Mouse (Mus musculus): ENCODE measurements around the gene Egfl6. TPM values are rescaled to one million over a fixed set of nuclear protein-coding genes. Genes with fewer than 3 reads are reported as not detected.
"Not testable (repeated sequence)": the region's sequence is repeated elsewhere in the genome, so short reads cannot be mapped to it uniquely, and the experiment has no call there.

Gene Egfl6
- polyA plus RNA-seq, 1 experiment: 1.5 TPM

DNA sequence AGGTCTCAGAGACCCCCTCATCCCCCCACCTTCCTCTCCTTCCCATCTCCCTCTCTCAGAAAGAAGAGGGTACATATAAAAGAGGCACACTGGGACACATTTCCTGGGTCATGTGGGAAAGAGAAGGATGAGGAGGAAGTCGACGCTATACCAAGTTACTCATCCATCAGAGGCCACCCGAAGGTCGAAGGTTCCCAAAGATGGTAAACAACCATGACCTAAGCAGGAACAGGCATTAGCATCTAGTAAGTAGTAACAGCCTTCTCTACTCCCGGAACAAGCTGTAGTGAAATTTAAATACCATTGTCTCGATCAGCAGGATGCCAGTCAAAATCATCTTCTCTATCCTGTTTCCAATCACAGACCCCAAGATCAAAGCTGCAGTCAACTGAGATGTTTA, 53.8 kb downstream of the Egfl6 start:
- Histone ChIP-seq H3K4me1 (ENCODE audit: control insufficient read depth, insufficient read depth, low read length) (no peaks in the 10 kb centered on the region), H3K27ac (ENCODE audit: control insufficient read depth, insufficient read depth, low read depth, low read length, poor library complexity) (no peak overlapping the region), H3K4me3 (replicated peaks; ENCODE audit: control insufficient read depth, low read depth, low read length) (no peak overlapping the region)
- WGBS: 62% methylated on average over 6 of the region's 6 CpGs
- TF ChIP-seq POLR2A (IDR thresholded peaks at IDR 0.05; ENCODE audit: borderline replicate concordance, control insufficient read depth, low read depth, low read length) (no peak), CTCF (IDR thresholded peaks at IDR 0.05; ENCODE audit: control insufficient read depth, insufficient read depth, low read length) (no peak)

DNA sequence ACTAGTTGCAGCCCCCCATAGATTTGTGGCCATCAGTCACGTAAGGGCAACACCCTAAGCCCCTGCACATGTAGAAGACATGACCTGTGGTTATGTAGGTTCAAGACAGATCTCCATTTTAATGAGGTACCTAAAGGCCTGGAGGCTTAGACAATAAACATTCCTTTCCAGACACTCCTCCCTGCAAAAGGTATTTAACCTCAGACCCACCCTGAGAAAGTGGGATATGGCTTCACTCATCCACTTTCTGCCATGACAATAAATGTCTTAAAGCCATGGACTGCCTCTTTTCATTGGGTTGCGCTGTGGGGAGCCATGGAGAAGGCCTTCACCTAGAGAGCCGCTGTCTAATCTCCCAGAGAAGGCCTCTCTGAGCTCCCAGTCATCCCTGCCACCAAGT, 57.4 kb downstream of the Egfl6 start:
- 87% methylated on average over 3 of the region's 3 CpGs for WGBS
- H3K4me1 ChIP-seq (ENCODE audit: control insufficient read depth, insufficient read depth, low read length): no peaks in the 10 kb centered on the region
- TF ChIP-seq CTCF (IDR thresholded peaks at IDR 0.05; ENCODE audit: control insufficient read depth, insufficient read depth, low read length): no peak
- TF ChIP-seq POLR2A (IDR thresholded peaks at IDR 0.05; ENCODE audit: borderline replicate concordance, control insufficient read depth, low read depth, low read length): no peak
- no peak overlapping the region for H3K4me3 ChIP-seq (replicated peaks; ENCODE audit: control insufficient read depth, low read depth, low read length)
- no peak overlapping the region for H3K27ac ChIP-seq (ENCODE audit: control insufficient read depth, insufficient read depth, low read depth, low read length, poor library complexity)

GRCm38 (mm10) chrX:166525637-166526315, 59.7 kb downstream of the Egfl6 start:
- no peak for TF ChIP-seq CTCF (IDR thresholded peaks at IDR 0.05; ENCODE audit: control insufficient read depth, insufficient read depth, low read length)
- no peak for TF ChIP-seq POLR2A (IDR thresholded peaks at IDR 0.05; ENCODE audit: borderline replicate concordance, control insufficient read depth, low read depth, low read length)
- Histone ChIP-seq H3K4me1 (ENCODE audit: control insufficient read depth, insufficient read depth, low read length) (no peaks in the 10 kb centered on the region), H3K4me3 (replicated peaks; ENCODE audit: control insufficient read depth, low read depth, low read length) (no peak overlapping the region), H3K27ac (ENCODE audit: control insufficient read depth, insufficient read depth, low read depth, low read length, poor library complexity) (no peak overlapping the region)
- WGBS: 82% methylated on average over 2 of the region's 2 CpGs

DNA sequence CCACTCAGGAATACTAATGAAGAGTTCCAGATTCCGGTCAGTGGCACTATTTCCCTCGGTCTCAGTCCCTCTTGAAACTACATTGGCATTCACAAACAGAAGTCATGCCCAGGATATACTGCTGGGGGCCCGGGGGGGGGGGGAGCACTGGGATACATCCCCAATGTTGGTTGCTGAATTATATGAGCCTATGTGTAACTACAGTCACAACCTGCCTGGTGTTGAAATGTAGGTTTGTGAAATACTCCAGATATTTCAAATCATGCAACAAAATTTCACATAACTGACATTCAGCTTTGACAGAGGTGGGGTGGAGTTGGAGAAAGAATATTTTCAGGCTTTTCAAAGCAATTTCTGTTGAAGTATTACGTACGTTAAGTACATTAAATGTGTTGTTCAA, 64.7 kb downstream of the Egfl6 start:
- TF ChIP-seq POLR2A (IDR thresholded peaks at IDR 0.05; ENCODE audit: borderline replicate concordance, control insufficient read depth, low read depth, low read length) (no peak), CTCF (IDR thresholded peaks at IDR 0.05; ENCODE audit: control insufficient read depth, insufficient read depth, low read length) (no peak)
- Histone ChIP-seq H3K4me1 (ENCODE audit: control insufficient read depth, insufficient read depth, low read length) (no peaks in the 10 kb centered on the region), H3K27ac (ENCODE audit: control insufficient read depth, insufficient read depth, low read depth, low read length, poor library complexity) (no peak overlapping the region), H3K4me3 (replicated peaks; ENCODE audit: control insufficient read depth, low read depth, low read length) (no peak overlapping the region)
- WGBS: 53% methylated on average over 5 of the region's 5 CpGs

GRCm38 (mm10) chrX:166518345-166518744, 67.2 kb downstream of the Egfl6 start, which contains the start of gene Tceanc:
Gene Tceanc, minus strand, starts transcription at chrX:166518567.
- 60% methylated on average over 16 of the region's 16 CpGs for WGBS
- no peak within 1 kb of the TSS for H3K27ac ChIP-seq (ENCODE audit: control insufficient read depth, insufficient read depth, low read depth, low read length, poor library complexity)

GRCm38 (mm10) chrX:166516631-166517030, 68.9 kb downstream of the Egfl6 start:
- 85% methylated on average over 1 of the region's 1 CpGs for WGBS
- TF ChIP-seq CTCF (IDR thresholded peaks at IDR 0.05; ENCODE audit: control insufficient read depth, insufficient read depth, low read length) (no peak), POLR2A (IDR thresholded peaks at IDR 0.05; ENCODE audit: borderline replicate concordance, control insufficient read depth, low read depth, low read length) (no peak)
- Histone ChIP-seq H3K4me3 (replicated peaks; ENCODE audit: control insufficient read depth, low read depth, low read length) (no peak overlapping the region), H3K4me1 (ENCODE audit: control insufficient read depth, insufficient read depth, low read length) (no peaks in the 10 kb centered on the region), H3K27ac (ENCODE audit: control insufficient read depth, insufficient read depth, low read depth, low read length, poor library complexity) (no peak overlapping the region)

More at GRCm38 (mm10) chrX:166518345-166518744, 67.2 kb downstream of the Egfl6 start, which contains the start of gene Tceanc:
- Histone ChIP-seq H3K4me1 (ENCODE audit: control insufficient read depth, insufficient read depth, low read length) (no peaks in the 10 kb centered on the region), H3K4me3 (replicated peaks; ENCODE audit: control insufficient read depth, low read depth, low read length) (no peak within 1 kb of the TSS)
- TF ChIP-seq POLR2A (IDR thresholded peaks at IDR 0.05; ENCODE audit: borderline replicate concordance, control insufficient read depth, low read depth, low read length) (no peak), CTCF (IDR thresholded peaks at IDR 0.05; ENCODE audit: control insufficient read depth, insufficient read depth, low read length) (no peak)

DNA sequence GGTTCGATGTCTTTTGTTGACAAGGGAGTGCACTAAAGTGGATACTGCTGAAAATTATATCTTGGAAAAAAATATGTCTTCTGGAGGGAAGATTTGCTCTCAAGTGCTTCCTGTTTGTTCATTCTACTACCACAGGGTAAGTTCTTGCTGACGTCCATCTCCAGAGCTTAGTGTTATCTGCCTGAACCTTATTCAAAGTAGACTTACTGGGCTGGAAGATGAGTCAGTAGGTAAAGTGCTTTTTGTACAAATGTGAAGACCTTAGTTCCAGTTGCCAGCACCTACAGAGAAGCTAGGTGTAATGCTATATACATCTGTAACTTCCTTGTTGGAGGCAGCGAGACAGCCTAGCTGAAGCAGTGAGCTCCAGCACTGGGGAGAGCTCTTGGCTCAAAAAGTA, 69.6 kb downstream of the Egfl6 start:
- no peak overlapping the region for H3K27ac ChIP-seq (ENCODE audit: control insufficient read depth, insufficient read depth, low read depth, low read length, poor library complexity)
- TF ChIP-seq POLR2A (IDR thresholded peaks at IDR 0.05; ENCODE audit: borderline replicate concordance, control insufficient read depth, low read depth, low read length) (no peak), CTCF (IDR thresholded peaks at IDR 0.05; ENCODE audit: control insufficient read depth, insufficient read depth, low read length) (no peak)
- 62% methylated on average over 3 of the region's 3 CpGs for WGBS
- no peaks in the 10 kb centered on the region for H3K4me1 ChIP-seq (ENCODE audit: control insufficient read depth, insufficient read depth, low read length)
- no peak overlapping the region for H3K4me3 ChIP-seq (replicated peaks; ENCODE audit: control insufficient read depth, low read depth, low read length)

- not testable (repeated sequence) for H3K4me3 ChIP-seq (replicated peaks; ENCODE audit: control insufficient read depth, low read depth, low read length); H3K27ac ChIP-seq (ENCODE audit: control insufficient read depth, insufficient read depth, low read depth, low read length, poor library complexity); H3K4me1 ChIP-seq (ENCODE audit: control insufficient read depth, insufficient read depth, low read length)
- 21% methylated on average over 12 of the region's 12 CpGs for WGBS
Observed at GRCm38 (mm10) chrX:166514035-166514434, 71.5 kb downstream of the Egfl6 start.

DNA sequence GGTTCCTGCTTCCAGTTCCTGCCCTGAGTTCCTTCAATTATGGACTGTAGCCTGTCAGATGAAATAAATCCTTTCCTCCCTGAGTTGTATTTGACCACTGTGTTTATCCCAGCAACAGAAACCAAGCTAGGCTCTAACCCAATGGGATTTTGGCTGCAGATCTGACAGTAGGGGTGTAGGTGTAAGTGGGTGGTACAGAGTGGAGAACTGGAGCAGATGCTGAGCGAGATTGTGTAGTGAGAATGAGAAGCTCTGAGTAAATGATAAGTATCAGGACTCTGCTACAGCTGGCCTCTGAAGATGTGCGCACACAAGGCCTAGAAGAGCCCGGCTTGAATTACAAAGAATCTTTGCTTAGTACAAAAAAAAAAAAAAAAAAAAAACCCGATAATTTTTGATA, 73.4 kb downstream of the Egfl6 start:
- Histone ChIP-seq H3K4me3 (replicated peaks; ENCODE audit: control insufficient read depth, low read depth, low read length) (no peak overlapping the region), H3K4me1 (ENCODE audit: control insufficient read depth, insufficient read depth, low read length) (no peaks in the 10 kb centered on the region; the same call in 1 of the 2 replicates), H3K27ac (ENCODE audit: control insufficient read depth, insufficient read depth, low read depth, low read length, poor library complexity) (no peak overlapping the region)
- WGBS: 76% methylated on average over 4 of the region's 4 CpGs
- TF ChIP-seq CTCF (IDR thresholded peaks at IDR 0.05; ENCODE audit: control insufficient read depth, insufficient read depth, low read length) (no peak), POLR2A (IDR thresholded peaks at IDR 0.05; ENCODE audit: borderline replicate concordance, control insufficient read depth, low read depth, low read length) (no peak)
